Mouse (Mus musculus) c-Kit-positive CD71-positive TER-119-negative erythroid progenitor cells, embryonic 14.5 days (primary cell): ENCODE measurements around the gene Mgat5.
A peak's percentile ranks its signal among the peaks of the same experiment; 100 is the strongest.

Experiments
- DNase-seq: peaks from one replicate; pipeline ENCODE4 v3.0.0-alpha.2; 2013; ENCODE audit warnings: low read depth

Gene Mgat5

DNA sequence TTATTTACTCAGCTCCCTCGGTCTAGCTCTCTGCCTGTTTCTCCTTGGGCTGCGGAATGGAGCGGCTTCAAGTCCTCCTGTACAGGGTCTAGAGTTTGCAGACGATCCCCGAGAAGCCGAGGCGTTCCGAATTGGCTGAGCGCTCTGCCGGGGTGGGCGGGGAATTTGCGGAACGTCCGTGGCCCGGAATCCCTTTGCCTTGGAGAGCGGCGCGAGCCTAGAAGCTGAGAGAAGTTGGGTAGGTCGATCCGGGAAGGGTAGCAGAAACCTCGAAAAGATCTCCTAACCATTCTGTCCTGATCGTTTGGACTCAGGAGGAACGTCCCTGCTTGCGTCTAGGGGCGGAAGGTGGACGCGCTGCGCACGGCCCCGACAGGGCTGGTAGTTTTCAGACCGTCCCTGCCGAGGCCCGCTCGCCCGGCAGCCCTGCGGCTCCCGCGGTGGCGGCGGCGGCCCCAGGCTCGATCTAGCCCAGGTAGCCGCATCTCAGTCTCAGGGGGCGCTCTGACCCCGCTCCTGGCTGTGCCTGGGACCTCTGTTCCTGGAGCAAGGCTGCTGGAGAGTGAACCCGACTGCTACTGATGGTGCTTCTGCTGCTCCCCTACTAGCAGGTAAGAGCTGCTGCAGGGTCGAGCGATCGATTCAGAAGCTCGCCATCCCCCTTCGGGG, at the start of gene Mgat5:
TSS of gene Mgat5 (plus strand) at position 199 of the 669 bp plus-strand sequence.
- peak; percentile 79 for DNase-seq

DNA sequence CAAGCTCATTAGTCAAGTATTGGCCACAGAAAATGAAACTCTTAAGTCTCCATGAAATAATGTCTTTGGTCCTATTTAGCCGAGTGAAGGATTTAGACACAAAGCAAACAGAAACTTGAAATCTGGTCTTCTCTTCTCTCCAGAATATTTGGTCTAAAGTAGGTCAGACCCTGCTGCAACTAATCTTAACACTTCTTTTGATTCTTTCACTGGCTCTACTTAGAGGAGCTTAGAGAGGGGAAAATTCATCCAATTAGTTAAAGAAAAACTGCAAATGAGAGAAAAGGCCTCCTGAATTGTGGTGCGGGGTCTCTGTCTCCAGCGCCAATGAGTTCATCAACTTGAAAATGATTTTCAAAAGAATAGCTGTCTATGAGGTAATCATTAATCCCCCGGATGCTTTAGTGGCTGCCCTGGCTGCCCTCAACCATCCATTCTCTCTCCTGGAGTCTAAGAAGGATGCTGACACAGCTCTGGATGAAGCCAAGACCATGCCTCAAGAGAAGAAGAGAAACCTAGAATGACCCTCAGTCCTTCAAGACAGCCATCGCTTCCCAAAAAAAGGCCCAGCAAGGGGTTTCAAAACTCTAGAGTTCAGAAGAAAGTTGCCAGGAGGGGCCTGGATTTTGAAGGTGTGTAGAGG, 44.6 kb upstream of the Mgat5 start:
- no peak for DNase-seq

DNA sequence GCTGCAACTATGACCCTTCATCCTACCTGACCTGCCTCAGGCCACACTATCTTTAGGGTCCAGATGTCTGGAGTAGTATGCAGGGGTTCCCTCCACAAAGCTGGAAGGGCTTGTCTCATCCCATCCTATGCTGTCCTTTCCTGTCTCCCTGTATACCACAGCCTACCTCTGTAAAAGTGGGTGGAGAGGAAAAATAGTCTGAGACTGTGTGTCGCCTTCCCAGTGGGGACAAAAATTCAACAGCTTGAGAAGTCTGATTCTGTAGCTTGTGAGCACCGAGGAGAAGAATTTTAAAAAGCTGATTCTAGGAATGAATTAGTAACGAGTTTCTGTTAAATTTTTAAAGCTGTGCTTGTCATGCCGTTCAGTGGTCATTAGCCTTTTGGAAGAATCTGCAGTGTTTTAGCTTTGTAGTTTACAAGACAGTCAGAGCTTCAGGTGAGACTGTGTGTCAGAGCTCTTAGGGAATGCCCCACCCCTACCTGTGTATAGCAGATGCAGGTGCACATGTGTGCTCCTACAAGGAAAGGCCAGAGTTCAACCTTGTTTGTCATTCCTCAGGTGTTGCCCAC, 40.1 kb upstream of the Mgat5 start:
- no peak for DNase-seq

DNA sequence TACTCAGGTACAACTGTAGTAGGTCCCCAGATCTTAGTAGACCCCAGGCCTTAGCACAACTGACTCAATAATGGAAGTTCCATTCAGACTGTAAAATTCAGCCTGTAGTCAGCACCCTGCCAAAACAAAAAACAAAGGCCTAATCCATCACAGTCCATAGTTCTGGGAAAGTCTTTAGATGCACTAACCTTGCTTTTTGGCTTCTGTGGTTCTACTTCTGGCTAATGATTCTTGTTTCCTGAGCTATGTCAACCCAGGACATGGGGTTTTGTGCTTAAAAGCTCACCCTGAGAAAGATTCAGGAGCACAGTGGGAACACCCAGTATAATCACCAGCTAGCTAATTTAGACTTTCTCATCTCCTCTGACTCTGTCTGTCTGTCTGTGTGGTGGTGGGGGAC, 38.3 kb upstream of the Mgat5 start:
- no peak for DNase-seq

DNA sequence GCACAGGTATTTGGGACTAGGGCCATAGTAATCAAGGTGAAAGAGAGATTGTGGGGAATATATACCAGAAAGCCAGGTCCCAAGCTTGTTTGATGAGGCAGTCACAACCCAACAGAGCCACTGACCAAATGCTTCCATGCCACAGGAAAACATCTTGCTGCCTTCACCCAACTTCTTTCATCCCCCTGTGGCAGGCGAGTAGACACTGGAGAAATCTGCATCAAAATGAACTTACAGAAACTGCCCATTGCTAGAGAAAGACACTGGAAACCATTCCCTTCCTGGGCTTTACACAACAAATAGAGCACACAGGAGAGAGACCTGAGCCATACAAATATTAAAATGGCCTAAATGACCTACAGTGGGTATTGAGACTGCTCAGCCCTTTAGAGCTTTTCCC, 37.2 kb upstream of the Mgat5 start:
- no peak for DNase-seq

DNA sequence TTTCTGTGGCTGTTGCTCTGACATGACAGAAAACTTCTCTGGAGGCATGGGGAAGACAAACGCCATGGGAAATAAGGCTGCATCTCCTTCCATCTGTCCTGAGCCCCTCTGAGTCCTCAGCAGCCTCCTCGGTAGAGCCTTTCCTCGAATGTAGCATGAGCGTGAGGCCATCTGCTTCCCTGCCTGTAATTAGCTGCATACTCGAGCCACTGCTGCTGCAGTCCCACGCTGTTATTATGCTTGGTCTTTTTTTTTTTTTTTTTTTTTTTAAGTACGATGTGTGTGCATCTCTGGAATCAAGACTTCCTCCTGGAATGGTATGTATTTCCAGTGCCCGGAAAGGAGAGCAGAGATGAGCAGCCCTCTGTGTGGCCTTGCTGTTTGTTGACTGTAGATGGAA, 36.6 kb upstream of the Mgat5 start:
- DNase-seq = no peak

DNA sequence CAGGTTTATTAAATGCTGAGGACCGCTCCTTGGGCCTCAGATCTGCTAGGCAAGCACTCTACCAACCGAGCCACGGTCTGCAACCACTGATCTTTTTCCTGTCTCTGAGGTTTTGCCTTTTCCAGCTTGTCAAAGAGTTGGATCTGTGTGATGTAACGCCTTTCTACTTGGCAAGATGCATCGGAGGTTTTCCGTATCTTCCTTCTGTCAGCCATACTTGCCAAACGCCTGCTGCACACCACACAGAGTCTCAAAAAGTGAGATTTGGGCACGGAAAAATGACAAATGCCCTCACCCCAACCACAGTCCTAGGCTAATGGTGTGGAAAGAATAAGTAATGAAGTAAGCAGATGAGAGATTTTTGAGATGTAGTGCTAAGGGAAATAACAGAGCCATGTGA, 35.3 kb upstream of the Mgat5 start:
- DNase-seq = no peak

DNA sequence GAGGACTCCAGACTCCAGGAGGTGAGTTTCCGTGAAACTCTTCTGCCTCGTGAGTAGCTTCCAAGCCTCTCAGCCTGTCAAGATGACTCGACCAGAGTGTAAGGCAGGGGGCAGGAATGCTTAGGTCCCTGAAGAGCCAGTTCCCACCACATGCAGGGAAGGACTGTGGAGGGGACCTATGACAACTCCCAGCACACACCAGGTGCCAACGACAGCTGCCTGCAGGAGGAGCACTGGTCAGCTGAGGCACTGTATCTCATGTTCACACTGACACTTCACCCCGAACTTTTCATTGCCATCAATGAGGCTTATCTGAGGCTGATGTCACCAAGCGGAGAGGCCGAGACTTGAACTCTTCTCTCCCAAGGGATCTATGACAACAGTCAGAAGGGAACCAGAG, 33.5 kb upstream of the Mgat5 start:
- no peak for DNase-seq

DNA sequence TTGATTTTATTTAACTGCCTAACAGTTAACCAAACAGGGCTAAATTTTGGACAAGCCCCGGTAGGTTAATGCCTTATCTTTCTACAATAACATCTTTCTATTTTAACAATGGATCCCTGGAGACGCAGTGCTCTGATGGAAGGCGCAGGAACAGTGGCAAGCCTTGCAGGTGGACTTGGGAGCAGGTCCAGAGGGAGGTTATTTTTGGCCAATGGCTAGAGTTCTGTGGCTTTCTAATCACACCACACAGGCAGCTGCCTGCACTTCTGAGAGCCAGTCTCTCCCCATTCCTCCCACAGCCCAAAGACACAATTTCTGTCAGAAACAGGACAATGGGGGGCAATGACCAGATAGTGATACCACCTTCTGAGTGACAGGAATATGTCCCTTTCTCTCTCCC, 31.4 kb upstream of the Mgat5 start:
- no peak for DNase-seq

DNA sequence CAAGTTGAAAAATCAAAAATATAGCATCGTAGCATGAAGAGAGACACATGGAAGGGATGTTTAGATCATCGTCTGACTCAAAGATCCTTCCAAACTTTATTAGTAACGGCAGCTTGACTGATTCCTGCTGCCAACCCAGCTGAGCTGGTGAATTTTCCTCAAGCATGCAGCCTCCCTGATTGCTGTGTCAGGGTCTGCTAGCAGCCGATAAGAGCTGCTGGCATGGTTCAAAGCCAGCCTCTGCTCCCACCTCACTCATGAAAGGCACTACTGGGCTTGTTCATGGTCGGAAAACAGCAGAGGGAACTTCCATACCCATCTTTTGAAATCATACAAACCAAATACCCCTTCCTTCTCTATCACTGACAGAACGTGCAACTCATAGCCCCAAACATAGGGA, 12.4 kb upstream of the Mgat5 start:
- no peak for DNase-seq

DNA sequence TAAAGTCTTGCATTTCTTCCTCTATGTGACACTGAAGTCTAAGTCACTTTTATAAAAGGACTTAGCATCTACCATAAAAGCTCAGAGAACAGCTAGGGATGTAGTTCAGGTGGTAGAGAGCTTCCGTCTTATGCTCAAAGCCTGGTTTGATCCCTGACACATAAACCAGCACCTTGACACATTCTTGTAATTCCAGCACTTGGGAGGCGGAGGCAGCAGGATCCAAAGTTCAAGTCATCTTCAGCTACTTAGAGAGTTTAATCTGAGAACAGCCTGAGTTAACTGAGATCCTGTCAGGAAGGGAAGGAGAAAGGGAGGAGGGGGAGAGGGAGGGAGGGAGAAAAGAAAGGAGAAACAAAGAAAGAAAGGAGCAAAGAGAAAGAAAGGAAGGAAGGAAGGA, 5.6 kb upstream of the Mgat5 start:
- DNase-seq = no peak

DNA sequence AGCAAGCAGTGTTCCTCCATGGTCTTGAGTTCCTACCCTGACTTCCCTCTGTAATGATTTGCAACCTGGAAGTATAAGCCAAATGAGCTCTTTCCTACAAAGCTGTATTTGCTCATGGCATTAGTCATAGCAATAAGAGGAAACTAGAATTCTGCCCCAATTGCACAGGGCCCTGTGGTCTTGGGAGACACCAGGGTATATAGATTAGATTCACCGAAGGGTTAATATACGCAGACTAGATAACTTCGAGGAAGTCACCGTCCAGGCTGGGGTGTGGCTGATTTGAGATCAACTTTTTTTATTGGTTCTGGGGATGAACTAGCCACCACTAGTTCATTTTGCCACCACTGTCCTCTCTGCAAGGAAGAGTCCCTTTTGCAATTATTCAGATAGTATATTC, 2.5 kb upstream of the Mgat5 start:
- no peak for DNase-seq

DNA sequence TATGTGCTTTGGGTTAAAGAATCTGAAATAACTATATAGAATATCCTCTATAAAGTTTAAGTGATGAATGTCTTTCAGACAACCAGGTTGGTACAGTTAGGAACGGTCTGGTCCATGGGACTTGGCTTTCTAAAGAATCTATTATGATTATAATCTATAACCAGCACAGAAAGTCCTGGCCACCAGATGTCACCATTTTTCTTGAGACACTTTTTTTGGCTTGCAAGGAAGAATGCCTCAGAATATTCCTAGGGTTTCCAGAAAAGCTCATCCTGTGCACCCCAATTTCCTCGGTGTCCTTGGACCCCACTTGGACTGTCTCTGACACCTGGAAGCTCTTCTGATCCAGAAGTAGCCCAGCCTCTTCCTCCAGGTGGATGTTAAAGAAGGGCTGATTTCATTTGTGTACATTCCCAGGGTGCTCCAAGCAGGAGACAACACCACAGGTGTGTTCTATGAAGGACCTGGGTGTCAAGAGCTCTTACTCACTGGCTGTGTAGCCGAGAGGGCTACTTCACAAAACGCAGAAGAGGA, 1.5 kb upstream of the Mgat5 start:
- peak; percentile 20 for DNase-seq

DNA sequence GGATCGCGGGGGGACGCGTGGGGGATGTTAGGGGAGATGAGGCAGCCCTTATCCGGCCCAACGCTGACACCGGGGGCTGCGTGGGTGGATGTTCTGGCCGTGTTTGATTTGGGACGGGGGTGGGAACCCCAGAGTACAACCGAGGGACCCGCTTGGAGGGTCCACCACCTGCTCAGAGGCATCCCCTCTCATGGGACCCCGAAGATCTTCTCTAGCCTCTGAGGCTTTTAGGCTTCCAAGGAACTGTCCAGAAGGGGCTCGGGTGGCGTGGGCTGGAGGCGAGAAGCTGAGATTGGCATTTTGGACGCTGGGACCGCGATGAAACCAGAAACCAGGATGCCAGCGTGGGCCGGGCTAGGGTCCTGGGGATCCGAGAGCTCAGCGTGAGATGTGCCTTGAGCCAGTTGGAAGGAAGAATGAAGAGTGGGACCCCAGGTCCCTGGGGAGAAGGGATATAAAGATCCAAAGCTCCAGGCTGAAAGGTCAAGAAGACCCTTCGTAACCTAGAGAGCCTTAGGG, 745 bp downstream of the Mgat5 start:
- no peak for DNase-seq

DNA sequence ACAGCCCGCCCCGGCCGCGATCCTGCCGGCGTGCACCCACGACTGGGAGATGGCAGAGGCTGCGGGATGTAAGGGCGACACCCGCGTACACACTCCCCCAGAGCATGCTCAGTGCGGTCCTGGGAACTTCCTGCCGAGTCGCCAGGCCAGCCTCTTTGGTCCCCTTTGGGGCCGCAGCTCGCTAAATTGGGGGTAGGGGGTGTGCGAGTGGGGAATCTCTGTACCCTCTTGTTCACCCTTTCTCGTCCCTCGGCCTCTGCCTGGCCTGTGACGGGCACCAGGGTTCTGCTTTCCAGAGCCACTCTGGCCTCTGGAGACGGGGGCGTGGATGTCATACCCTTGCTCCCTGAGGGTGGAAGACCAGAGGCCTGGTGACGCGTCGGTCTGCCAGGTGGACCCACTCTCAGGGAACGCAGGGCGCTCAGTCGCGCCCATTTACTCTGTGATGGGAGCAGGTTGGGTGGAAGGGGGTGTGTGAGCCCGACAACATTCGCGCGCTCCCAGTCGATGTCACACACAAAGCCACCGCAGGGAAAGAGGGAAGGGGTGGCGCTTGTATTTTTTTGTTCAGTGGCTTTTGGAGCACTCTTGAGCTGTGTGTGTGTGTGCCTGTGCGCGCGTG, 1.3 kb downstream of the Mgat5 start:
- DNase-seq = no peak

DNA sequence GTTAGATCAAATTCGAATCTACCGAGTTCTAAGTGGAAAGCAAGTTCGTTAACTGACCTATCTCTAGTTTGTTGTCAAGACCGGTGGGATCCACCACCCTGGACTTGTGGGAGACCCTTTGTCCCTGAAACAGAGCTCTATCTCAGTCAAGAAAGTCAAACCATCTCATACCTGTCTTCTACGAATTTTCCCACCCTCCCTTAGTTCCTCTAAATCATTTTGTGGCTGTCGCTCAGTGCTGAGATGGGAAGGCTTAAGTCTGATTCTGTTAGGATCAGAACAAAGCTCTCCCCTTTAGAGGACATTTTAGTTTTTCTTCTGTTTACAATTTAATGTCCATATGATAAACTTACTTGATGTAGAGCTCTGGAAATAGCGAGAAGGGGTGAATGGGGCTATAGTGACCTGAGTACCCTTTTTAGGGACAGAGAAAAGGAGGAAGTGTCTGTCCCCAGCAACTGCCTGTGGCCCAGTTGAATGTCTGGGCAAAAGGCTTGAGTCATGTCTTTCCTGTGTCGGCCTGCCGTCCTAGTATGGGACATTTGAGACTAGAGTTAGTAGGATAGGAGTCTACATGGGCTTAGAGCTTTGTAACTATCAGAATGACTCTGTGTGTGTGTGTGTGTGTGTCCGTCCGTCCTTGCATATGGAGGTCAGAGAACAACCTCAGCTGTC, 2.2 kb downstream of the Mgat5 start:
- no peak for DNase-seq

DNA sequence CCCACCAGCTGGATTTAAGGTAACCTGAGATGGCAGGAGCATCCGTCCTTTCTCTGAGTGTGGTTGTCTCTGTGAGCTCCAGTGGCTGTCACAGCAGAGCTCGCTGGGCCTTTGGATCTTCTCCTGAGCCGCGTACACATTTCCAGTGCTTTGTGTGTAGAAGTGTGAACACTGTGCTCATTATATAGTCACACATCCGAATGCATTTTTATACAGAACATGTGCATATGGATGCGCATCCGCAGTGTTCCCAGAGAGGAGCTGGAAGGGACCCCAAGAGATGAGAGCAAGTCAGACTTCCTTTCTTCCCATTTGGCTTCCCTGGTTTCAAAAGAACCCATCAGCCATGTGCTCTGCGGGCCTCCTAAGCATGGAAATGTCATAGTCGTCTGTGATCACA, 3.4 kb downstream of the Mgat5 start:
- DNase-seq = no peak

DNA sequence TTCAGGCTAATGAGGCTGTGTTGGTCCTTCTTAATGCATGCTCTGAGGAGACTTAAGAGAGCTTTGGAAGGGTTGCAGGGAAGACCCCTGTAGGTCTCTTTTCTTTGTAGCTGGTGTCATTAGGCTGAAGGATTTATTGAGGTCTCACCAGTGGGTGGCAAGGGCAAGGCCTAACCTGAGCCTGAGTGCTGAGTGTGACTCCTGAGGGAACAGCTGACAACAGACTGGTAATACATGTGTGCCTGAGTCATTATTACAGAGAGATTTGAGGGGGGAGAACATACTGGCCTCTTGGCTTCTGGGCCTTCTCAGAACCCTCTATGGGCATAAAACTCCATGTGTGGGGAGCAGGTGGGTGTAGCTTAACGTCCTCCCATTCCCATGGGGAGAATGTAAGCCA, 8.0 kb downstream of the Mgat5 start:
- DNase-seq = no peak

DNA sequence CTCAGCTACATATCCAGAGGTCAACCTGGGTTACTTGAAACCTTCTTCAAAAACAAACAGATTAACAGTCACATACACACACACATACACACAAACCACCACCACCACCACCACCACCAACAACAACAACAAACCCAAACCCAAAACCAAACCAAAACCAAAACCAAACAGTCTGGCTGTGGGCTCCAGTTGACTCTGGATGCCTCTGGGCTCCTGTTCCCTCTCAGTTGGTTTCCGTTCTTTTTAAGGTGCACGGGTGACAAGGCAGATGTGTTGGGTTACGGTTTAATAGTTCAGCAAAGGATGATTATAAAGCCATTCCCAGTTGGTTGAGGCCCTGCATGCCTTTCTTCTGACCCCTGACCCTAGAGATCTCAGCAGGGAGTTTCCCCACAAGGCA, 8.6 kb downstream of the Mgat5 start:
- DNase-seq = no peak

DNA sequence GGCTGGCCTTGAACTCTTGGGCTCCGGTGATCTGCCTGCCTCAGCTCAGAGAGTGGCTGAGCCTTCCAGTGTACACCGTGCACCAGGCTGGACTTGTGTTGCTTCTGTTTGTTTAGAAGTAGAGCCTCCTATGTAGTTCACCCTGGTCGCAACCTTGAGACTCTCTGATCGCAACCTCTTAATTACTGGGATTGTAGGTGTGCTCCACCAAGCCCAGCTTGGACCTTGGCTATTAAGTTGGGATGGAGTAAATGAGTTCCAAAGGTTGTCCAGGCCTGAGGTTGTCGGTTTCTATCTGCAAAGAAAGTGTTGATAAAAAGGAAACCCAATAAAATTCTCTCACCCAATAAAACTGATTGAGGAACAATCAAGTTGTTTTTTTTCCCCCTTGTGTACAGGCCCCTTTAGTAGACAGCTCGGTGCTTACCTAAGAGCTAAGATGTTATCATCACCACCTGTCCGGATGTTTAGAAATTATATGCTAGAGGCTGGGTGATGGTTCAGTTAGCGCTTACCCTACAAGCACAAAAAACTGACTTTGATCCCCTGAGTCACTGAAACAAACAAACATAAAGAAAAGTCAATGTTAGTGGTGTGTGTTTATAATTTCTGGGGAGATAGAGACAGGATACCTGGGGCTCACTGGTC, 9.9 kb downstream of the Mgat5 start:
- no peak for DNase-seq

DNA sequence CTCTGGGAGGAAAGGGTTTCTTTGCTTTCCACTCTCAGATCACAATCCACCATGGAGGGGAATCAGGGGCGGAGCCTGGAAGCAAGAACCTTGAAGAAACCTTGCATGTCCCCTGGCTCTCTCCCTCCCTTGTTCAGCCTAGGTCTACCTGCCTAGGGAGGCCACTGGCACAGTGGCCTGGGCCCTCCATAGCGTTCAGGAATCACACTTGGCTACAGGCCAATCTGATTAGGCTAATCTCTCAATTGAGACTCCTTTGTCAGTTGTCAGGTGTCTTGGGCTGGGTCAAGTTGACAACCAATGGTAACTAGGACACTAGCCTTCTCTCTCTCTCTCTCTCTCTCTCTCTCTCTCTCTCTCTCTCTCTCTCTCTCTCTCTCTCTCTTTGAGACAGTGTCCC, 12.2 kb downstream of the Mgat5 start:
- no peak for DNase-seq

DNA sequence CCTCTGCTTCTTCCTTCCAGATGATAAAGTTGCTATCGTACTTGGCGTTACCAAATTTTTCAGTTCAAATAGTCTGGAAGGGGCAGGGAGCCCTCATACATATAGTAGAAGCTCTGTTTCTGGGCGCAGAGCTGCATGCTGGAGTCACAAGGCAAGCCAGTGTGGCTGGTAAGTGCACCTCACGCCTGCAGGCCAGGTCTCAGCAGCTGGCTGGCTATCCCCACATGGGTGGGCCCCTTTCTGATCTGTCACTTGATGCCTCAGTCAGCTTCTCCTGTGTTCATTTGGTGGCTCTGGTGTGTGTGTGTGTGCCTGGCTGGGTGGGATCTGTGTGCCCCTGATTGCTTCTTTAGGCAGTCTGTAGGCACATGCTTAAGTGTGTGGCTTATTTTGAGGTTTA, 12.8 kb downstream of the Mgat5 start:
- no peak for DNase-seq
